Mouse (Mus musculus): ENCODE measurements at regions not wholly inside any gene's neighbourhood (a gene's known extent, or its start where the extent isn't known, plus 50 kb on each side); places are given as distances from the start of the nearest gene placed in this dataset.

DNA sequence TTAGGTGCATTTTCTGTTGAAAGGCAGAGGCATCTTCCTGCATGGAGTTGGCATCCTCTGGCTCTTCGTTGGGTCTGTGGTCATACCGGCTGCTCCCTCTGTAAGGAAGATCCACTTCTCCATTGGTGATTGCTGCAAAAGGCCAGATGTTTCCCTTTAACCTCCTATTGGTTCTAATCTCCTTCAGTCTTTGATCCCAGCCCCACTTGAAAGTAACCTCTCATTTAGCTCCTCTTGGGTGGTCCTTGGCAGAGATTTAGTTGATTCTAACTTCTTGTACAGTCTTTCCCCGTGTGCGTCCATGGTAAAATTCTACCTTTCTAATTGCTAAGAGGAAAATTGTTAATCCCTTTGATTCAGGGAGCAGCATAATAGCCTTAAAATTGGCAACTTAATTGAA is 347.4 kb upstream of the Ddhd1 start:
- TF ChIP-seq CTCF (IDR thresholded peaks at IDR 0.05; ENCODE audit: extremely low read depth, insufficient read depth, insufficient read length, insufficient replicate concordance) (no peak), POLR2A (IDR thresholded peaks at IDR 0.05; ENCODE audit: low read depth, low read length) (no peak)
